Mouse (Mus musculus): ENCODE measurements around the gene Cryl1.

GRCm38 (mm10) chr14:57315551-57315950 is 82.8 kb downstream of the Cryl1 start:
- TF ChIP-seq POLR2A (IDR thresholded peaks at IDR 0.05; ENCODE audit: low read depth, low read length), result no peak
- TF ChIP-seq CTCF (conservative IDR thresholded peaks at IDR 0.05; ENCODE audit: insufficient read depth, insufficient read length, low read depth, low read length), result no peak

Measured in kidney, adult 2 months (tissue).